Mouse (Mus musculus) stomach, postnatal 0 days (tissue): ENCODE data around the gene Tmem198. TPM values are rescaled to one million over a fixed set of nuclear protein-coding genes. Genes with fewer than 3 reads are reported as not detected.

ENCODE experiments used
- ATAC-seq: fragments of 200-750 bp; cut with Nextera tagmentation; 2 replicates; pipeline ENCODE4 v1.8.0; 2017; ENCODE audit not compliant: low FRiP score, low TSS enrichment
- DNase-seq: peaks from one replicate; pipeline ENCODE4 v3.0.0-alpha.2; 2016; ENCODE audit warnings: low spot score
- H3K27ac ChIP-seq: fragments of 300-500 bp; sonication (generic); replicated peaks from 2 replicates; pipeline ENCODE4 v1.5.1; 2014; ENCODE audit warnings: mild to moderate bottlenecking, control low read depth
- H3K27me3 ChIP-seq: fragments of 300-500 bp; sonication (generic); 2 replicates; pipeline ENCODE4 v1.6.1; 2014; ENCODE audit warnings: low read length; ENCODE audit not compliant: control insufficient read depth, insufficient read depth
- H3K36me3 ChIP-seq: fragments of 300-500 bp; sonication (generic); 2 replicates; pipeline ENCODE4 v1.6.1; 2014; ENCODE audit warnings: low read length, mixed read lengths; ENCODE audit not compliant: control insufficient read depth, insufficient read depth
- H3K4me1 ChIP-seq: fragments of 300-500 bp; sonication (generic); replicated peaks from 2 replicates; pipeline ENCODE4 v1.6.1; 2014; ENCODE audit warnings: antibody characterized with exemption; ENCODE audit not compliant: control insufficient read depth, insufficient read depth
- H3K4me2 ChIP-seq: fragments of 300-500 bp; sonication (generic); replicated peaks from 2 replicates; pipeline ENCODE4 v1.6.1; 2014; ENCODE audit warnings: low read depth, mild to moderate bottlenecking, control low read depth, moderate library complexity
- H3K4me3 ChIP-seq: fragments of 300-500 bp; sonication (generic); 2 replicates; pipeline ENCODE4 v1.5.1; 2014; ENCODE audit warnings: low read depth, low read length, control low read depth
- H3K9ac ChIP-seq: fragments of 300-500 bp; sonication (generic); 2 replicates; pipeline ENCODE4 v1.6.1; 2014; ENCODE audit warnings: mild to moderate bottlenecking, low read length, control low read depth, mixed read lengths
- H3K9me3 ChIP-seq: fragments of 300-500 bp; sonication (generic); 2 replicates; pipeline ENCODE4 v1.6.1; 2016; ENCODE audit warnings: low read length; ENCODE audit not compliant: control insufficient read depth
- CTCF ChIP-seq: IDR thresholded peaks from 2 replicates; pipeline ENCODE4 v1.5.1; 2016; ENCODE audit warnings: antibody characterized with exemption, low read depth, mild to moderate bottlenecking, moderate library complexity
- EP300 ChIP-seq: optimal IDR thresholded peaks from 2 replicates; pipeline ENCODE3; 2016; ENCODE audit warnings: antibody characterized with exemption
- WGBS: fragments of 180-500 bp; shearing (Covaris S2); extraction: QIAGEN DNeasy Blood & Tissue Kit; methylation state at CpG from one replicate; pipeline ENCODE4 v1.1.7; 2014; 5-methylcytosine and 5-hydroxymethylcytosine counted together
- polyA plus RNA-seq: library from polyadenylated mRNA; unstranded; fragments of >200 nt; fragmentation: Nextera tagmentation; extraction: Ambion mirVana; gene quantifications from 2 replicates; pipeline ENCODE4 v1.2.1, GENCODE M21; 2015

Gene Tmem198
- polyA plus RNA-seq, 1 experiment from 2014 or later: 1.4 TPM

DNA sequence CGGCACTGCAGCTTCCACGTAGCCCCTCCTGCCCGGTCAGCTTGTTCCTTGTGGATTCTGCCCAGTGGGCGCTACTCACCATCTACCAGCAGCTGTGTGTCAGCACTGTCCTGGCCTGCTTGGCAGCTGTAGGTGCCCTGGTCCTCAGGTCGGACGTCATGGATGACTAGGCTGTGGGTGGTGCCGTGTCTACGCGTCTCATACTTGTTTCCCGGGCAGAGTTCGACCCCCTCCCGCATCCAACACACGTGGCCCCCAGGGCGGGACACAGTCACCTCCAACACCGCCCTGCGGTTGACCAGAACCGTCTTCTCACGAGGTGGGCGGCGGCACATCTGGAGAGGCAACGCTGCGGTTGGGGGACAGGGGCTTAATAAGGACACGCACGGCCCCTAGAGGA lies 7.2 kb downstream of the Tmem198 start:
- Histone ChIP-seq H3K4me2 (no peak overlapping the region), H3K9ac (no peak overlapping the region), H3K36me3 (peaks cover 3% of the 10 kb centered on the region; the same call in 1 of the 2 replicates), H3K27ac (no peak overlapping the region), H3K4me3 (no peak overlapping the region), H3K4me1 (peaks cover 3% of the 10 kb centered on the region; the same call in 1 of the 2 replicates), H3K27me3 (peaks cover 2% of the 10 kb centered on the region; the same call in 1 of the 2 replicates), H3K9me3 (no peaks in the 10 kb centered on the region)
- DNase-seq (no peak), ATAC-seq (no peak)
- 18% methylated on average over 24 of the region's 24 CpGs for WGBS
- TF ChIP-seq EP300: no peak
- no peak for TF ChIP-seq CTCF

DNA sequence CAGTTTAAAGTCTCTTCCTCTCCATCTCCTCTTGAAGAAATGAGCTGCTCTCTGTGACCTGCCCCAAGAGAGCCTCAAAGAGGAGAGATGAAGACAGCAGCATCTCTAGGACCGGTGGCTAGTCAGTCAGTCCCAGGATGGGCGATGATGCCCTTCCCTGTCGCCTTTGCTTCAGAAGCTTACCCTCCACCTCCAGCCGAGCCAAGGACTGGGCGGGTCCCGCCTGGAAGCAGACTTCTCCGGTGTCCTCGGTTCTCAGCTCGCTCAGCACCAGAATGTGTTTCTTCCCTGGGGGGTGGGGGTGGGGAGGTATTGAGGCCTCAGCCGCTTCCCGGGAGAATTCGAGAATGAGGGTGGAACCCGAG lies 7.7 kb downstream of the Tmem198 start:
- no peaks in the 10 kb centered on the region for H3K9me3 ChIP-seq
- 7% methylated on average over 13 of the region's 13 CpGs for WGBS
- H3K4me1 ChIP-seq: peaks cover 3% of the 10 kb centered on the region; the same call in 1 of the 2 replicates
- H3K36me3 ChIP-seq: peaks cover 3% of the 10 kb centered on the region; the same call in 1 of the 2 replicates
- peak overlapping the region; percentile 79 for H3K4me2 ChIP-seq
- H3K4me3 ChIP-seq: peak overlapping the region; percentile 48
- DNase-seq: peak; percentile 33
- H3K27ac ChIP-seq: no peak overlapping the region
- TF ChIP-seq CTCF (no peak), EP300 (no peak)
- peak; percentile 12; the same call in 1 of the 2 replicates for ATAC-seq
- H3K9ac ChIP-seq: no peak overlapping the region
- H3K27me3 ChIP-seq: peaks cover 2% of the 10 kb centered on the region; the same call in 1 of the 2 replicates

DNA sequence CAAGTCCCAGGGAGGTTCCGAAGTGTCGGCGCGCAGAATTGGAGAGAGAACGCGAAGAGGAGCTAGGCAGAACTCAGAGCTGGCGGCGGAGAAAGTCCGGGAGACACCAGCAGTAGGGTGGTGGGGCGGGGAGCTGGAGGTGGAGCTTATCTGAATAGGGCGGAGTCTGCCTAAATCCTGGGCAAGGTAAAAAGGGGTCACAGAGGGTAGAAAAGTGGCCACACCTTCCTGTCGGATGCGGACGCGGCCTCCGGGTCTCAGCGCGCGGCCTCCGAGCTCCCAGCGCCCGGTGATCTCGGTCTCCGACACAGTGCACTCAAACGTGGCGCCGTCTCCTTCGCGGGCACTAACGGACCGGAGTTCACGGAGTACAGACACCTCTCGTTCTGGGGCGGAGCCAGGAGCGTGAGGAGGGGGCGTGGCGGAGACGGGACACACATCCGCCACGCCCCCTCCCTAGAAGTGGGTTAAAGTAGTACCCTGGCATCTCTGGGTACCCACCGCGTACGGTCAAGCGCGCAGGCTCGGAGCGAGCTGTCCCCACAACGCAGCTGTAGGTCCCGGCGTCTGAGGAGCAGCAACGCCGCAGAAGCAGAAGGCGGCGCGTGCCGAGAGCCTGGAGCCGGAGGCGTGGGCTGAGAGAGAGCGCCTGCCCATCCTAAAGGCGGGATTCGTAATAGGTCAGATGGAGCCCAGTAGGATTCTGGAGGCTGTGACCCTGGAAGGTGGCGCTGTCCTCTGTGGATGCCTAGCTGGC lies 8.3 kb downstream of the Tmem198 start:
- Histone ChIP-seq H3K9ac (no peak overlapping the region), H3K4me2 (peak overlapping the region; percentile 79), H3K27ac (no peak overlapping the region), H3K9me3 (no peaks in the 10 kb centered on the region), H3K4me3 (peak overlapping the region; percentile 48), H3K4me1 (peaks cover 3% of the 10 kb centered on the region; the same call in 1 of the 2 replicates), H3K27me3 (peaks cover 2% of the 10 kb centered on the region; the same call in 1 of the 2 replicates), H3K36me3 (peaks cover 5% of the 10 kb centered on the region; the same call in 1 of the 2 replicates)
- peak; percentile 63 for ATAC-seq
- peak; percentile 47 for TF ChIP-seq CTCF
- TF ChIP-seq EP300: no peak
- DNase-seq: peak; percentile 78
- WGBS: under 1% methylated on average over 62 of the region's 62 CpGs

DNA sequence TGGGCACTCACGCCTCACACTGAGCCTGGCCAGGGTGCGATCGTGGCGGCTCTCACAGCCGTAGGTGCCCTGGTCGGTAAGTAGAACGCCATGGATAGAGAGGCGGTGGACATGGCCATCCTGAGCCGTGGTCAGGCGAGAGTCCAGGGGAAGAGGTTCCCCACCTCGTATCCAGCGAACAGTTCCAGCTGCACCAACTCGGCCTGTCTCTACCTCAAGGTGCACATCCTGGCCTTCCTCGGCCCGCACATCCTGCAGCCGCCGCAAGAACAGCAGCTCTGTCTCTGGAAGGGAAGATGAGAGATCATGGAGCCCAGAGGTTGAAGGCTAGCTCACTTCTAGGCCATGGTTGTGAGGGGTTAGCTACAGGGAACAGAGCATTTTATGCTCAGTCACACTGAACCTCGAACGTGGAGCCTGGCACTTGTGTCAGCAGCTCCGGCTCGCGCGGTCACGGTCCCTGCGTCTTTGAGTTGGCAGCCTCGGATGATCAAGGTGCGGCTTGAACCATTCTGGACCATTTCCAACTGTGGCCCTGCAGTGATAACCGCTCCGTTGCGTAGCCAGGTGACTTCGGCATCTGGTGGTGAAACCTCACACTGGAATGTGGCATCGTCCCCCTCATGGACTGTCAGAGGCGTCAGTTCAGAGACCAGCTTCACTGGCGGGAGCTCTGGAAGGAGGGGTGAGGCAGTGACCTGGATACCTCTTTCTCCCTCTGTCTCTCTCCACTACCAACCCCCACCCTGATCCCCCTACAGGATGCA lies 11.6 kb downstream of the Tmem198 start:
- Histone ChIP-seq H3K4me1 (peaks cover 3% of the 10 kb centered on the region; the same call in 1 of the 2 replicates), H3K4me3 (no peak overlapping the region), H3K9ac (no peak overlapping the region), H3K4me2 (no peak overlapping the region), H3K27me3 (peaks cover 2% of the 10 kb centered on the region; the same call in 1 of the 2 replicates), H3K36me3 (peaks cover 7% of the 10 kb centered on the region; the same call in 1 of the 2 replicates), H3K27ac (no peak overlapping the region), H3K9me3 (no peaks in the 10 kb centered on the region)
- no peak for TF ChIP-seq EP300
- no peak for TF ChIP-seq CTCF
- WGBS: 92% methylated on average over 34 of the region's 34 CpGs
- DNase-seq (no peak), ATAC-seq (no peak)

DNA sequence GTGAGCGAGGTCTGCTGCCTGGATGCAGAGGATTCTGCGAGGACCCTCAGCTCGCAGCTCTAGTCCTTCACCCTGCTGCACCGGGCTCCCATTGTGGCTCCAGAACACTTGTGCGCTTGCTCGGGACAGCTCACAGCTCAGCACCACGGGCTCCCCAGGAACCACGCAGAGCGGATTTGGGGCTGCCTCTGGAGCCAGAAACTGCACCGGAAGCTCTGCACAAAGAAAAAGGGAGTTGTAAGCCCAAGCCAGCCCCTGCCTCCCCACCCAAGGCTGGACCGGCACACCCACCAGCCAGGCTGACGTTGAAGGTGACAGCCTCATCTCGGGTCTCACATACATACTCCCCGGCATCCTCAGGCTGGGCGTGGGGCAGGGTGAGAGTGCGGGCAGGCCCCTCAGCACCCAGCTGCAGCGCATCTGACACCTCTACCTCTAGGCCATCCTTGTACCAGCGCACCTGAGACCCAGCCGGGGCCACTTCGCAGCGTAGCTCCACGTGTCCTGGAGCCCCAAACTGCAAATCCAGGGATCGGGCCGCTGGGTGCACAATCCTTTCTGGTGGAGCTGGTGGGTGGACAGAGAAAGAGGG lies 13.3 kb downstream of the Tmem198 start:
- Histone ChIP-seq H3K4me1 (no peaks in the 10 kb centered on the region), H3K27ac (no peak overlapping the region), H3K36me3 (peaks cover 7% of the 10 kb centered on the region; the same call in 1 of the 2 replicates), H3K27me3 (no peaks in the 10 kb centered on the region; the same call in 1 of the 2 replicates), H3K4me2 (no peak overlapping the region), H3K4me3 (no peak overlapping the region), H3K9ac (no peak overlapping the region), H3K9me3 (no peaks in the 10 kb centered on the region)
- DNase-seq: no peak
- TF ChIP-seq EP300: no peak
- TF ChIP-seq CTCF: no peak
- ATAC-seq: no peak
- WGBS: 66% methylated on average over 24 of the region's 24 CpGs
